Mouse (Mus musculus): ENCODE data around the gene Vmn1r173. TPM values are rescaled to one million over a fixed set of nuclear protein-coding genes. Genes with fewer than 3 reads are reported as not detected.
"Not testable (repeated sequence)": the region's sequence is repeated elsewhere in the genome, so short reads cannot be mapped to it uniquely, and the experiment has no call there.

Vmn1r173 gene
- not detected in 2 replicates for total RNA-seq (2012; rRNA removed)

DNA sequence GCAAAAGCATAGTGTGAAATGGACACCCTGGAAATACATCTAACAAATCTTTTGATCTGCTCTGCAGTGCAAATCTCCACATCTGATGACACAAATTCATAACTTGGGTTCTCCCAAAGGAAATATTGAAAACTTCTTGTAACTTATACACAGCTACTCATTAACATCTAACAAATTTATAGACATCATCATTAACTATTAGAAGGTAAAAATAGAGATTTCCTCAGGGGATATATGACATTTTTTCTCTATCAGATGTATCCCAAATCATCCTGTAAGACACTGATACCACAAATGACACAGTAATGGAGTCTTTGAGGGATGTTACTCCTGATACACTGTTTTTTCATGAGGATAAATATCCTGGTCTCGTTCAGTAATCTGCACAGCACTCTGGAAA is at the start of gene Vmn1r173:
Vmn1r173 (plus strand) TSS at position 301 of the 400 bp plus-strand sequence.
- H3K4me1 ChIP-seq (ENCODE audit: control insufficient read depth in 2 of 2, insufficient read depth in 2 of 2, low read length in 2 of 2, poor library complexity in 1 of 2); H3K9ac ChIP-seq (ENCODE audit: insufficient read depth, low read depth, low read length, poor library complexity, severe bottlenecking); DNase-seq (ENCODE audit: low read depth, low spot score); in situ Hi-C loops (cut with MboI; ENCODE audit: low sequenced_read_pairs in 2 of 2, unreplicated experiment in 2 of 2); H3K9me3 ChIP-seq (ENCODE audit: control insufficient read depth, insufficient read depth, low read depth, low read length); H3K27ac ChIP-seq (ENCODE audit: insufficient read depth, low read depth, low read length, poor library complexity, severe bottlenecking); H3K36me3 ChIP-seq (ENCODE audit: control insufficient read depth, insufficient read depth, low read length, poor library complexity, severe bottlenecking); H3K4me3 ChIP-seq (ENCODE audit: insufficient read depth in 1 of 2, low read depth in 1 of 2, low read length in 2 of 2, poor library complexity in 1 of 2, severe bottlenecking in 1 of 2): not testable (repeated sequence)

GRCm38 (mm10) chr7:23658016-23658415 is 42.5 kb upstream of the Vmn1r173 start, which contains the start of gene Vmn1r172:
Gene Vmn1r172, plus strand, starts transcription at chr7:23658316.
- in situ Hi-C loops (cut with MboI; ENCODE audit: low sequenced_read_pairs in 2 of 2, unreplicated experiment in 2 of 2): no loop called here

DNA sequence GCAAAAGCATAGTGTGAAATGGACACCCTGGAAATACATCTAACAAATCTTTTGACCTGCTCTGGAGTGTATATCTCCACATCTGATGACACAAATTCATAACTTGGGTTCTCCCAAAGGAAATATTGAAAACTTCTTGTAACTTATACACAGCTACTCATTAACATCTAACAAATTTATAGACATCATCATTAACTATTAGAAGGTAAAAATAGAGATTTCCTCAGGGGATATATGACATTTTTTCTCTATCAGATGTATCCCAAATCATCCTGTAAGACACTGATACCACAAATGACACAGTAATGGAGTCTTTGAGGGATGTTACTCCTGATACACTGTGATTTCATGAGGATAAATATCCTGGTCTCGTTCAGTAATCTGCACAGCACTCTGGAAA is 51.5 kb downstream of the Vmn1r173 start, which contains the start of gene Vmn1r174:
Vmn1r174 (plus strand) TSS at position 301 of the 400 bp plus-strand sequence.
- H3K4me3 ChIP-seq (ENCODE audit: insufficient read depth in 1 of 2, low read depth in 1 of 2, low read length in 2 of 2, poor library complexity in 1 of 2, severe bottlenecking in 1 of 2); H3K4me1 ChIP-seq (ENCODE audit: control insufficient read depth in 2 of 2, insufficient read depth in 2 of 2, low read length in 2 of 2, poor library complexity in 1 of 2); H3K36me3 ChIP-seq (ENCODE audit: control insufficient read depth, insufficient read depth, low read length, poor library complexity, severe bottlenecking); in situ Hi-C loops (cut with MboI; ENCODE audit: low sequenced_read_pairs in 2 of 2, unreplicated experiment in 2 of 2); H3K27ac ChIP-seq (ENCODE audit: insufficient read depth, low read depth, low read length, poor library complexity, severe bottlenecking); DNase-seq (ENCODE audit: low read depth, low spot score); H3K9me3 ChIP-seq (ENCODE audit: control insufficient read depth, insufficient read depth, low read depth, low read length); H3K9ac ChIP-seq (ENCODE audit: insufficient read depth, low read depth, low read length, poor library complexity, severe bottlenecking): not testable (repeated sequence)

More at GRCm38 (mm10) chr7:23658016-23658415, 42.5 kb upstream of the Vmn1r173 start, which contains the start of gene Vmn1r172:
- TF ChIP-seq ZNF384 (IDR thresholded peaks at IDR 0.05; ENCODE audit: low read depth, low read length) (no peak), ZC3H11A (IDR thresholded peaks at IDR 0.05; ENCODE audit: borderline replicate concordance, low read depth, low read length) (no peak), HCFC1 (IDR thresholded peaks at IDR 0.05; ENCODE audit: borderline replicate concordance, insufficient read depth, low read length) (no peak), CHD2 (IDR thresholded peaks at IDR 0.05; ENCODE audit: low read depth, low read length) (no peak)
- H3K36me3 ChIP-seq (ENCODE audit: control insufficient read depth, insufficient read depth, low read length, poor library complexity, severe bottlenecking): no peaks in the 10 kb centered on the region
- H3K27ac ChIP-seq (ENCODE audit: insufficient read depth, low read depth, low read length, poor library complexity, severe bottlenecking): no peak within 1 kb of the TSS
- H3K9ac ChIP-seq (ENCODE audit: insufficient read depth, low read depth, low read length, poor library complexity, severe bottlenecking): no peak within 1 kb of the TSS
- no peaks in the 10 kb centered on the region for H3K4me1 ChIP-seq (ENCODE audit: control insufficient read depth in 2 of 2, insufficient read depth in 2 of 2, low read length in 2 of 2, poor library complexity in 1 of 2)
- no peak within 1 kb of the TSS for H3K4me3 ChIP-seq (ENCODE audit: insufficient read depth in 1 of 2, low read depth in 1 of 2, low read length in 2 of 2, poor library complexity in 1 of 2, severe bottlenecking in 1 of 2)
- DNase-seq (ENCODE audit: low read depth, low spot score): no peak
- no peaks in the 10 kb centered on the region for H3K9me3 ChIP-seq (ENCODE audit: control insufficient read depth, insufficient read depth, low read depth, low read length)

Other genes with a start within 250 kb of the Vmn1r173 start
- not detected in 2 replicates for gene Vmn1r167, start 193.5 kb upstream of the Vmn1r173 start, total RNA-seq (2012; rRNA removed)
- gene Vmn1r168, start 161.0 kb upstream of the Vmn1r173 start, total RNA-seq (2012; rRNA removed): not detected in 2 replicates
- not detected in 2 replicates for gene Vmn1r169, start 125.2 kb upstream of the Vmn1r173 start, total RNA-seq (2012; rRNA removed)
- gene Vmn1r170, start 94.5 kb upstream of the Vmn1r173 start, total RNA-seq (2012; rRNA removed): not detected in 2 replicates
- gene Vmn1r171, start 70.0 kb upstream of the Vmn1r173 start, total RNA-seq (2012; rRNA removed): not detected in 2 replicates
- not detected in 2 replicates for gene Vmn1r172, start 42.4 kb upstream of the Vmn1r173 start, total RNA-seq (2012; rRNA removed)
- gene Vmn1r174, start 51.6 kb downstream of the Vmn1r173 start, total RNA-seq (2012; rRNA removed): not detected in 2 replicates
- not detected in 2 replicates for gene Vmn1r175, start 109.9 kb downstream of the Vmn1r173 start, total RNA-seq (2012; rRNA removed)
- not detected in 2 replicates for gene Vmn1r176, start 136.7 kb downstream of the Vmn1r173 start, total RNA-seq (2012; rRNA removed)
- not detected in 2 replicates for gene Vmn1r177, start 165.7 kb downstream of the Vmn1r173 start, total RNA-seq (2012; rRNA removed)
- gene Vmn1r178, start 191.3 kb downstream of the Vmn1r173 start, total RNA-seq (2012; rRNA removed): not detected in 2 replicates
- not detected in 2 replicates for gene Vmn1r179, start 226.3 kb downstream of the Vmn1r173 start, total RNA-seq (2012; rRNA removed)
- not detected in 2 replicates for gene Vmn1r180, start 249.9 kb downstream of the Vmn1r173 start, total RNA-seq (2012; rRNA removed)

All from ES-E14 (cell line).